Mouse (Mus musculus) lung, postnatal 25 days (tissue): ENCODE measurements around the gene Ly75.

Source experiments
- DNase-seq: peaks from one replicate; pipeline ENCODE4 v3.0.0; 2022; ENCODE audit warnings: low spot score

Gene Ly75

DNA sequence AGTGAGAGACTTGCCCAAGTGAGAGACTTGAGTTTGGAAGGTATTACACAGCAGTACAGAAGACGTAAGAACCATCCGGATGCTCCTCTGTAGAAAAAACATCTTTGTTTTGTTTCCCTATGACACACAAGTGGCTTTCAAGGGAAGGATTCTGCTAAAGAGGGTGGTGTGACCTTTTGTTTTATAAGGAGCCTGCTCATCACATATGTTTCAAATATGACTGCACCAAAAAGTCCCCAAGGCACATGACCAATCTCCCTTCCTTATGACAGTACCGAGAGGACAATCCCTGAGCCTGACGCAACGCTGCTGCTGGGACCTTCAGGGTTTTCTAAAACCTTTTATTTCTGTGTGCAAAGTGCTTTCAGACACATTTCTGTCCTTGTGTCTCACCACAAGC lies 12.9 kb downstream of the Ly75 start:
- DNase-seq = no peak

- no peak for DNase-seq
Measured at GRCm38 (mm10) chr2:60369454-60369853, 13.6 kb downstream of the Ly75 start.

- DNase-seq = no peak
Measured at GRCm38 (mm10) chr2:60367871-60368270, 15.2 kb downstream of the Ly75 start.

- DNase-seq = no peak
Measured at GRCm38 (mm10) chr2:60367204-60367603, 15.9 kb downstream of the Ly75 start.

DNA sequence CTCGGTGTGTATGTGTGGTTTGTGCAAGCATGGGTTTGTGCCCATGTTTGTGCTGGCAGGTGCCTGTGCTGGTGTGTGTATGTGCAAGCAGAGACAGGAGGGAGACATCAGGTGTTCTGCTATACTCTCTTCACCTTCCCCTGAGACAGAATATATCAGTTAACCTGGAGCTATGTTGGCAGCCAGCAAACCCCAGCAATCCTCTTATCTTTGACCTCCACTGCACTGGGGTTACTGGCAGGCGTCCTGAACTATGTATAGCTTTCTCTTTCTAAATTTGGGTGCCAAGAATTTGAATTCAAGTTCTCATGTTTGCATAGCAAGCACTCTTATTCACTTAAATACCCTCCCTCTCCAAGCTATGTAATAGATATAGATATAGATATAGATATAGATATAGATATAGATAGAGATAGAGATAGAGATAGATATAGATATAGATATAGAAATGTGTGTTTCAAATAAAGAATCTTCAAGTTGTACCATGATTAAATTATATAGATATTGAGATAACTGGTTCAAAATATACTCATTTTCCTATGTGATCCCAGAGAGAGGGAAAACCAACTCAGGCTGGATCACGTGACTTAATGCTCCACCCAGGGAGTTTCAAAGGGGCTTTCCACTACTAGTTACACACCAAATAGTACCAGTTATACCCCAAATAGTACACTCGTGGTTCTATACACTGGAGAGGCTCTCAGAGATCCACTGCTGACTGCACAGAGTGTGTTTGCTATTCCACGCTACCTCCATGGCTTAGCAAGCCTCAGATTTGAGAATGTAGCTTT lies 17.1 kb downstream of the Ly75 start:
- DNase-seq = no peak

GRCm38 (mm10) chr2:60365138-60365775 lies 17.8 kb downstream of the Ly75 start:
- no peak for DNase-seq

DNA sequence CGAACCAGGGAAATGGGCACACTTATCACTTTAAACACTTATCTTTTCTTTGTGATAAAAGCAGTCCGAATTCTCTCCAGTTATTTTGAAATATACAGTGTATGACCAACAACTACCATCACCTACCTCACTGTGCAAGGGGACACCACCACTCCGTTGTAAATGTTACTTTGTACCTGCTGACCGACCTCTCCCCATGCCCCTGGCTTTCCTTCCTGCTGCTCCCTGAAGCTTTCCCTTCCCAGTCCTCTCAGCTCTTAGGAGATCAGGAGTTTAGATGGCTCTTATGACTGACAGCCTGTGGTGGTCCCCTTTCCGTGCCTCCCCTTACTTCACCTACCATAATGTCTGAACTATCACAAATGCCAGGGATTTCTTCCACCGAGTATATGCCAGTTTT lies 21.0 kb downstream of the Ly75 start:
- no peak for DNase-seq

- no peak for DNase-seq
Measured at GRCm38 (mm10) chr2:60359796-60360195, 23.3 kb downstream of the Ly75 start.

DNA sequence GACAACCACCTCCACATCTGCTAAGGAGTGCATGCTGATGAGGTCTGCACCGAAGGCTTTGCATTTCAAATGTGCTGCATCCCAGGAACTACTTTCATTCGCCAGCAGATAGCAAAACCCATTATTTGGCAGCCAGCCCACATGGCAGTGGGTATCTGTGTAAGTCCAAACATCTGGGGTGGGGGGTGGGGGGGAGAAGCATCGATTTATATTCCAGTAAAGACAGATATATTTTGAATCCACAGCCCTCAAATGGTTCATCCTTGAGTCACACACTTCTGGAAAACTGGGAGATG lies 27.8 kb downstream of the Ly75 start:
- DNase-seq = no peak

- no peak for DNase-seq
Measured at GRCm38 (mm10) chr2:60354541-60355387, 28.3 kb downstream of the Ly75 start.

DNA sequence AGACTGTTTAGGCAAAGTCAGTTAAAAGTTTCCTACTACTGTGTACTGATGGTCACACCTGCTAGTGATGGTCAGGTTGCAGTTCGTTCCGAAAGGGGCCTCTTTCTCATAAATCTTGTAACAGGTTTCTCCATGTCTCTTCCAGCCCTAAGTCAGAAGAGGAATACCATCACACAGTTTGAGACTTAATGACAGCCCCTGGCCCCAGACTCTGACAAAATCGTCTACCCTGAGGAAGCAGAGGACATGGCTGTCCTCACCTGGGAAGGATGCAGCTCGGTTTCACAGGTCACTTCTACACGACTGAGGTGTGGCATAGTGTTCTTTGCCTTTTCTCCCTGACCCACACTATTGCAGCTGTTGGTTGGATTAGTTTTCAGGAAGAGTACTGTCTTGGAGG lies 30.8 kb downstream of the Ly75 start:
- DNase-seq = no peak

DNA sequence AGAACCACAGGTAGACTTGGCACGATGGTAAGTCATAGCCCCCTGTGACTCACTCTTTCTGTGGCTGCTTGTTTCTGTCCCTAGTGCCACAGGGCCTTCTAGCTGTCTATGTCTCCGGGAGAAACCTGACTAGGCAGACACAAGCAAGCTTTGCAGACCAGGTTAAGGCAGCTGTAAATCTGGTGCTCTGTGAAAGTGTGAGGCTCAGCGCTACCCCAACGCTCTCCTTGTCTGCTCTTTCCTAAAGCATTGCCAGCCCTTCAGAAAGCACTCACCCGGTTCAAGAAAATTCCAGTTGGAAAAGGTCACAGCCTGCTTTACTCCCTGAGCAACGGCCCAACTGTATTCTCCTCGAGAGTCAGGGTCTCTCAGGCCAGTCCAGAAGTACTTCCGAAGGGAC lies 31.3 kb downstream of the Ly75 start:
- no peak for DNase-seq

DNA sequence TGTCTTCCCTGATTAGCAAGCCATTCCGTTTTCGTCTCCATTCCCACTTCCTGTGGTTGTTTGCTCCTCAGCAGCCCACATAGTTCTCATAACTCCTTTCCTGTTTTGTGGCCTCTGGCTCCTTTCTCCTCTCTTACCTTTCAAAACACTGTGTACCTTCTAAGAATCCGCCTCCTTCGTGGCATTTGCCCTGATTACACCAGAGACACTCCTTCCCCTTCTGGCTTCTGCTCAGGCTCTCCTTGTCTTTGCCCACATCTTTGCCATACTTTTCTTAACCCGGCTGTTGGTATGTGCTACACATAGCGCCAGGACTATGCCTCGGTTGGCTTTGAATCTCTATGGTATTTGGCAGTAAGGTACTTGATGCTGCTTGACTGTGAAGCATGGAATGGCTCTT lies 35.2 kb downstream of the Ly75 start:
- DNase-seq = peak; percentile 8

DNA sequence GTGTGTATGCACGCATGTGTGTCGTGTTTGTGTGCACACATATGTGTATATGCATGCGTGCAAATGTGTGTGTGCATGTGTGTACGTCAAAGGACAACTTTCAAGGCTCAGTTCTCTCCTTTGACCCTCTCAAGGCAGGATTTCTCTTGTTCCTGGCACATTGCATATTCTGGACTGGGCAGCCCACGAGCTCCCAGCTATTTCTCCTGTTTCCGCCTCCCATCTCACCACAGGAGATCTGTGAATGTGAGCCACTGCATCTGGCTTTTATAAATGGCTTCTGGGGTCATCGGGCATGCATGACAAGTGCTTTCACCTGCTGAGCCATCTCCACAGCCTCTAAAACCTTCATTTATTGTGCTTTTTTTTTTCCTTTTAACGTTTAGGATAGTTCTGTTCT lies 36.6 kb downstream of the Ly75 start:
- DNase-seq = no peak

DNA sequence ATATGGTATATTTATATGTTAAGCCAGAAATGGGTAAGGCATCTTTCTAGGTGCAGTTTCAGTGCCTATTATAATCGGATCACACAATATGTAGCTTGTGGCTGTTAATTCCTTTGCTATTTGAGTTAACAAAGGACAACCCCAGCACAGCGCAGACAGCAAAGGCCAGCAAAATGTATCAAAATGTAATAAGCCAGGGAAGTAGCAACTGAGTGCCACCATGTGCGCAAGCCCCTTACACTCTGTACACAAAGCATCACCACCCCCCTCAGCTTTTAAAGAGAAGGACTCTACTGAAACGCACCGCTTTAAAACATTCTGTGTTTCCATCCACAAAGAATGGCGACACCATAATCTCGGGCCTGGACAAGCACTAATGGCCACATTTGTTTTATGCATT lies 37.4 kb downstream of the Ly75 start:
- no peak for DNase-seq

DNA sequence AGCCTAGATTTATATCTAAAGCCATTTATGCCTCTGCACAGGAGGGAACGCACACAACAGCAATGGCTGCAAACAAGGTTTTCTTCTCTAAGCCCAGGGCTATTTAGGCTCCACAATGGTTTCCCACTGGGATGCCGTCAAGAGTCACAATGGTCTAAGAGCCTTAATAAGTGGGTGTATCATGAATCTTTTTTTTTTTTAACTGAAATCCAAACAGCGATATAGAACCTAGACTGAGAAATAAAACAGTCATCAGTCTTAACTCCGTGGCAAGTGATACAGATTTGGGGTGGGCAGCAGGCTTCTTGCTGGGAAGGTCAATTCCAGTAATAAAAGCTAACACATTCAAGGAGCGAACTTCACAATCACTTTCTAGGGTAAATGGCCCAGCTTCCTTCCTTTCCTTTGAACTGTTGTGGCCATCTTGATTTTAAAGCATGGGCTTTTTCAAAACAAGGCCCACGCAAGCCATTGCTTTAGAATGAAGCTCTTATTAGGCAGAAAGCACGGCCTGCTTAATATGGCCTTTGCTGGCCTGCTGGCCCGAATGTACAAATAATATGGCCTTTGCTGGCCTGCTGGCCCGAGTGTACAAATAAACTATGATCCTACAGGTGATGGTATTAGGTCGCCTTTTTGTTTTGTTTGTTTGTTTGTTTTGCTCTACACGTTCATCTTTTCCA lies 39.4 kb downstream of the Ly75 start:
- no peak for DNase-seq

GRCm38 (mm10) chr2:60342107-60342880 lies 40.8 kb downstream of the Ly75 start:
- no peak for DNase-seq

DNA sequence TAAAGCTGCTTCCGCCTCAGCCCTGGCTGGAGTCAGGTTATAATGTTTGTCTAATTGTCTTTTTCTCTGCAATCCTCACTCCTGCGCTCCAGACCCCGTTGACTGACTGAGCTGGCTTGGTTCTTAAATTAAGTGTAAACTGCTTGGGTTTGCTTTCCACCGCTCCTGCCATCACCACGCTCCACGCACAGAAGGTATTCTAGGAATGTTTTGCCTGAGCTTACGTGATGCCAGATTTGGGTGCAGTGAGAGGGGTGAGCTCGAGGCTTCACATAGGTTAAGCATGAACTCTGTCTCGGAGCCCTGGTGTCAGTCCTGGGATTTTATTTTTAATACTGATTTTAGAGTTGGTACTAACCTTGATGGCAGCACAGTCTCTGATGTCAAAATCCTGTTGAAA lies 45.2 kb downstream of the Ly75 start:
- DNase-seq = no peak

- DNase-seq = no peak
Measured at GRCm38 (mm10) chr2:60328641-60329040, 54.5 kb downstream of the Ly75 start.

DNA sequence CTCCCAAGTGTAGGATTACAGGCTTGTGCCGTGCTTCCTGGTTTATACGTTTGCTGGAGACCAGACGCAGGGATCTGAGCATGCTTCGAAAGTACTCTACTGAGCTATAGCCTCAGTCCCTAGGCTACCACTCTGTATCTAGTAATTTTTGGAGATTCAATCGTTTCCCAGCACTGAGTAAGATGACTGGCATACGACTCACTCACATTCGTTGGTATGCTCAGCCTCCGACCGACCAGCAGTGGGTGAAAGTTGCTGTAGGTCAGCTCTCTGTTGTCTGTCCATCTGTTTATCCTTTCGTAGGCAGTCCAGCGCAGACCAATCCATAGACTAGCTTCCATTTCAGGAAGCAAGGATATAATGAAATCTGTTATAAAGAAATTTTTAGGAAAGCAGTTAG lies 55.5 kb downstream of the Ly75 start:
- DNase-seq = no peak

DNA sequence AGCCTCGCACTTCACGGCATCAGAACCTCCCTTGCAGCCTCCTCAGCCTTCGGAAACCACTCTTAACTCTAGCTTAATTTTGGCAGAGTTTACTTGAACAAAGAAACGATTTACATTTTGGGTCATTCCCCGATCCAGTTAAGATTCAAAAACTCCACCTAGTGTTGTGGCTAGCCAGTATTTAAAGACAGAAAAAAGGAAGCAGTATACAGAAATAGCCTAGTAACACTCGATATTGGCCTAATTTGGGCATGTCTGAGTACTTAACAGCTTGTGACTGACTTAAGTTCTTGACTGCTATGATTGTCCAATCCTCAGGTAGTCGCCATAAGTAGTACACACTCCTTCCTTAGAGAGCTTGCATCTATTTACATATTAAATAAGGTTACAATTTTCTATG lies 56.2 kb downstream of the Ly75 start:
- DNase-seq = no peak

DNA sequence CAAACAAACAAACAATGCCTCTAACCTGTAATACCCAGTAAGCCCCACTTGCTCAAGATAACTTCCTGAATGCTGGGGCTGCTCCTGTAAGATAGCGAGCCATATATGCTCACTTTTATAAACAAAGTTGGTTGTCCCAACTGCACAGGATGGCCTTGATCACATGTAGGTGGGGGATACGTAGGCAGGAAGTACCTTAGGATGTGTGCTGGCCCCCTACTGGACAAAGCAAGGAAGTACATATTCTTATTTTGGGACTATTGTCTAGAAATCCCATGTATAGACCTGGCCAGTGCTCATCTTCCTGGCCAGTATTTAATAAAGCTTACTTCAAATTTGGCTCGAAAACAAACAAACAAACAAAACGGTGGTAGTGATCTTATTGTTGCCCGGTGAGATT lies 59.7 kb downstream of the Ly75 start:
- DNase-seq = peak; percentile 11
